Mouse (Mus musculus) forebrain, embryonic 13.5 days (tissue): ENCODE measurements around the gene Knop1. TPM values are rescaled to one million over a fixed set of nuclear protein-coding genes. Genes with fewer than 3 reads are reported as not detected.

Experiments used
- ATAC-seq: fragments of 200-750 bp; cut with Nextera tagmentation; 2 replicates; pipeline ENCODE4 v1.8.0; 2017
- H3K27ac ChIP-seq: fragments of 300-500 bp; sonication (generic); 2 replicates; pipeline ENCODE4 v1.5.1; 2015; ENCODE audit warnings: inconsistent platforms, mild to moderate bottlenecking, moderate library complexity
- H3K27me3 ChIP-seq: fragments of 300-500 bp; sonication (generic); 2 replicates; pipeline ENCODE4 v1.6.1; 2015; ENCODE audit warnings: mild to moderate bottlenecking, inconsistent platforms
- H3K36me3 ChIP-seq: fragments of 300-500 bp; sonication (generic); 2 replicates; pipeline ENCODE4 v1.6.1; 2015; ENCODE audit warnings: mild to moderate bottlenecking, inconsistent platforms; ENCODE audit not compliant: poor library complexity, severe bottlenecking
- H3K4me1 ChIP-seq: fragments of 300-500 bp; sonication (generic); 2 replicates; pipeline ENCODE4 v1.6.1; 2015; ENCODE audit warnings: inconsistent platforms
- H3K4me2 ChIP-seq: fragments of 300-500 bp; sonication (generic); 2 replicates; pipeline ENCODE4 v1.6.1; 2015; ENCODE audit warnings: inconsistent platforms, mild to moderate bottlenecking, moderate library complexity
- H3K4me3 ChIP-seq: fragments of 300-500 bp; sonication (generic); 2 replicates; pipeline ENCODE4 v1.5.1; 2015; ENCODE audit warnings: mild to moderate bottlenecking, inconsistent platforms
- H3K9ac ChIP-seq: fragments of 300-500 bp; sonication (generic); 2 replicates; pipeline ENCODE4 v1.6.1; 2015; ENCODE audit warnings: mild to moderate bottlenecking, inconsistent platforms
- H3K9me3 ChIP-seq: fragments of 300-500 bp; sonication (generic); replicated peaks from 2 replicates; pipeline ENCODE4 v1.6.1; 2016; ENCODE audit warnings: inconsistent platforms
- WGBS: fragments of 180-500 bp; shearing (Covaris S2); methylation state at CpG from one replicate; pipeline ENCODE4 v1.1.7; 2015; 5-methylcytosine and 5-hydroxymethylcytosine counted together
- polyA plus RNA-seq: library from polyadenylated mRNA; unstranded; fragments of >200 nt; fragmentation: Nextera tagmentation; extraction: Ambion mirVana; gene quantifications from 2 replicates; pipeline ENCODE4 v1.2.1, GENCODE M21; 2015

Gene Knop1
- polyA plus RNA-seq, 1 experiment from 2014 or later: 133 TPM

DNA sequence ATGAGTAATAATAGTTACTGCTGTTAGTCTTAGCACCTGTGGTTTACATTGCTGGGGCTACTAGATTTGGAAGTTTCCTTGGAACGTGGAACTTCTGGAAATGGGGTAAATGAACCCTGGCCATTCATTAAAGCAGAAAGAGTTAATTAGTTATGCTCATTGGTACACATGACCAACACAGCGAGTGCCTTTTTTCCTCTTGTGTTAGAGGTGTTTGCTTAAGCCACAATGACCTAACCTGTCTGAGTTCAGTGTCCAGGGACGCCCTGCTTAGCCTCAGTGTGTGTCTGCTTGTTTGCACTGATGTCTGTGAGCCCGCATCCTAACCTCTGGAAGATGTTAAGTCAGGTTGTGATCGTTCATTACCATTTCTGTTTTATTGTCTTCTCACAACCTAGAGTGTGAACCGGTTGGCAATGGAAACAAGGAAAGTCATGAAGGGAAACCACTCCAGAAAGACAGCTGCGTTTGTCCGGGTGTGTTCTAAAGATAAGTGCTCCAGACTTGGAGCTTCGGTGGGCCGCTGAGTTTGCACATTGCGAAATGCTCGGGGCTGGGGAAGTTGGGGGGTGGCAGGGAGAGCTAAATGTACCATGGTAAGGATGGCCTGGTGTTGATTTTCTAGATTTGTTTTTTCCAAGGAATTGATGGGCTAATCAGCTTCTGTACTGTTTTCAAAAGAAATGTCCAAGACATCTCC, 44.5 kb downstream of the Knop1 start:
- no peaks in the 10 kb centered on the region for H3K9me3 ChIP-seq
- no peak overlapping the region for H3K27ac ChIP-seq
- H3K4me2 ChIP-seq: no peak overlapping the region
- no peak for ATAC-seq
- H3K4me3 ChIP-seq: no peak overlapping the region
- peaks cover 5% of the 10 kb centered on the region; the same call in 1 of the 2 replicates for H3K4me1 ChIP-seq
- no peak overlapping the region for H3K9ac ChIP-seq
- no peaks in the 10 kb centered on the region for H3K27me3 ChIP-seq
- 90% methylated on average over 12 of the region's 12 CpGs for WGBS
- peaks cover 65% of the 10 kb centered on the region for H3K36me3 ChIP-seq

DNA sequence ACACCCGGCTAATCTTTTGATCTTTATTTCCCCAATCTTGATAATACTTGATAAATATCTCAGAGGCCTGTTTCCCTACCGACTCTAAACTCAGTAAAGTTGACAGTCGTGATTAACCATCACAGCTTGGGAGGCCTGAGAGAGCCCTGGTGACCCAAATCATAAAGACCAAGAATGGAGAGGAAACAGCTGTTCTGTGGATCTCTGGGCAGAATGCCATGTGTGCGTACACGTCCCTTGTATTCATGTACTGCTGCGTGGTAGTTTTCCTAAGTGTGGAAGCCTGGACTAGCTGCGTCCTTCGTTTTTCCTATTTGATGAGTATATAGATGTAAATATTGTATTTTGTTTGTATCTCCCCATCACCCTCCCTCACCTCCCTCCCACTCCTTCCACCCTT, 48.2 kb downstream of the Knop1 start:
- no peaks in the 10 kb centered on the region for H3K9me3 ChIP-seq
- no peak overlapping the region for H3K4me2 ChIP-seq
- H3K27me3 ChIP-seq: no peaks in the 10 kb centered on the region
- no peak overlapping the region for H3K27ac ChIP-seq
- peaks cover 7% of the 10 kb centered on the region; the same call in 1 of the 2 replicates for H3K4me1 ChIP-seq
- no peak overlapping the region for H3K9ac ChIP-seq
- no peak for ATAC-seq
- 80% methylated on average over 8 of the region's 8 CpGs for WGBS
- H3K36me3 ChIP-seq: peaks cover 58% of the 10 kb centered on the region
- no peak overlapping the region for H3K4me3 ChIP-seq

DNA sequence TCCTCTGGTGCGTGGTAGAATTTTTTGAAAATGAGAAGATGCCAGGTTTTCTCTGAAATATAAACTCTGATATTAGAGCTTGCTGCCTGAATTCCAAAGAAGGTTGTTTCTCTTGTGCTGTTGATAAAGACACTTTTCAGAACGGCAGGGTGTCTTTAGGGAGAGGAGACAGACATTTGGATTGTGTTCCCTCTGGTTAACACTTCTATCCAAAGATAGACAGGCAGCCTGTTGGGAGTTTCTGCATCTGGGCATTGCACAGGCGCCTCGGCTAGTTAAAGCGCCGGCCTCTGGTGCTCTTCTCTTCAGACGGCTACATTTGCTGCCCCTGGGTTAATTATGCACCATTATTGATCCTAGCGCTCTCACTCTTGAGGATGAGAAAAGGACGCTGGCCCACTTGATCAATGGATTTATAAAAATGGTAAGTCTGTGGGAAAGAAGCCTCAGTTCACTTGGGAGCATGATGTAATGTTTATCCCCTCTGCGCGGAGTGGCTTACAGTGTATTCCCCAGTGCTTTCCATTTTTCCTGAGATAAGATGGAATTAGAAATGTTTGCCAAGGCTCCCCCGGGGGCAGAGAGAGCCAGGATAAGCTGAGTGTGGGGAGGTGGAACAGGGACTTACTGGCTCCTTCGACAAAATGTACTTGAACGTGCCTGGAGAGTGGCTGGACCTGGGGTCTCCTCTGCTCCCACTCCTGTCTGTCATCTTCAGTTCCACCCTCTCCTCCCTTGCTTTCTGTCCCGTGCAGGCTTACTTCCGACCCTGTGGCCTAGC, 49.2 kb downstream of the Knop1 start:
- WGBS: 59% methylated on average over 16 of the region's 16 CpGs
- no peak overlapping the region for H3K9ac ChIP-seq
- no peaks in the 10 kb centered on the region for H3K9me3 ChIP-seq
- H3K27ac ChIP-seq: peak overlapping the region; percentile 25; the same call in 1 of the 2 replicates
- peaks cover 65% of the 10 kb centered on the region for H3K36me3 ChIP-seq
- no peak for ATAC-seq
- no peak overlapping the region for H3K4me3 ChIP-seq
- H3K4me2 ChIP-seq: no peak overlapping the region
- H3K27me3 ChIP-seq: no peaks in the 10 kb centered on the region
- H3K4me1 ChIP-seq: peaks cover 7% of the 10 kb centered on the region; the same call in 1 of the 2 replicates

DNA sequence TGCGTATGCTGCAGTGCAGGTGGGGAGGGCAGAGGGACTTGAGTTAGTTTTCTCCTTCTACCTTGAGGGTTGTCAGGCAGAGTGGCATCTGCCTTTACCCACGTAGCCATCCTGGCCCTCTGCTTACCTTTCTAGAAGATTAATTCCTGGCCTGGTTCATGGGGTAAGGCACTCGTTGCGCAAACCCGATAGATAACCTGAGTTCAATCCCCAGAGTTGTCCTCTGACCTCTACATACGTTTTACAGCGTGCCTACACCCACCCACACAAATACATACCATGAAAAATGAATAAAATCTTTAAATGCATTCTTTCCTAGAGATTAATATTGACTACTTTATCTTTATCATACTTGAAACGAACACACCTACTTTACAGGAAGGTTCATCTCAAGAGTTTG, 52.6 kb downstream of the Knop1 start:
- Histone ChIP-seq H3K4me1 (peaks cover 7% of the 10 kb centered on the region; the same call in 1 of the 2 replicates), H3K4me3 (no peak overlapping the region), H3K9ac (no peak overlapping the region), H3K27ac (no peak overlapping the region), H3K36me3 (peaks cover 64% of the 10 kb centered on the region), H3K9me3 (no peaks in the 10 kb centered on the region), H3K4me2 (no peak overlapping the region), H3K27me3 (no peaks in the 10 kb centered on the region)
- WGBS: 95% methylated on average over 8 of the region's 8 CpGs
- ATAC-seq: no peak

DNA sequence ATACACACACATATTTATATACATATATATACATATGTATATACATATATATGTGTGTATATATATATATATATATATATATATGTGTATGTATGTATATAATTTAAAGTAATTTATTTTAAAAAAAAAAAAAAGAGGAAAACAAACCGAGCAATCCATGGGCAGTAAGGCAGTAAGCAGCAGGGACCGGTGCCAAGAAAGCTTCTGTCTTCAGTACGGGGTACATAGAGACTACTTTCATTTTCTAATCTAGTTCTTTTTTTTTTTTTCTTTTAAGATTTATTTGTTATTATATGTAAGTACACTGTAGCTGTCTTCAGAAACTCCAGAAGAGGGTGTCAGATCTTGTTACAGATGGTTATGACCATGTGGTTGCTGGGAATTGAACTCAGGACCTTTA, 54.3 kb downstream of the Knop1 start:
- H3K9ac ChIP-seq: no peak overlapping the region
- peaks cover 72% of the 10 kb centered on the region for H3K36me3 ChIP-seq

DNA sequence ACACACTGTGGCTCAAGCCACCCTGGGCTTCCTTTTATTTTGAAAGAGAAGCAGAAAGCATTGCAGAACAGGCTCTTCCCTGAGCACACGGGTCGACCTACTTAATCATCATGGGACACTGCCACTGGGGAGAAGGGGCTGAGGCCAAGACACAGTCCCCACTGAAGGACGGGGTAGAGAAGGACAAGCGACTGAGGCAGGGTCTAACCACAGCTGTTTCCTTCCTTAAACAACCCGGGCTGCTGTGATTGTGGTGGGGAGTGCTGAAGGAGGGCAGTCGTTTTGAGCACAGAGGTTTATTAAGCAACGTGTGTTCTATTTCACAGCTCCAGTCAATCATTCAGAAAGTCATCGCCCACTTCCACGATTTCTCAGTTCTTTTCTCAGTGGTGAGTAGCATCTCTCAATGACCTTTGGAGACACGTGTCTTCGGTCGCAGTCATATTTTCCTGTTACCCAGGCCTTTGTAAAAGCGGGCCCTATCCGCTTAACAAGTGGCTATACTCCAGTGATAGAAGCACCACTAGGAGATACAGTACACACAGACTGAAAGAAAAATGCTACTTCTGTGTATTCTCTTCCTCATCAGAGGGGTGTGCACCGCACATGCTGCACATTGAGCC, 55.8 kb downstream of the Knop1 start:
- H3K4me1 ChIP-seq: no peaks in the 10 kb centered on the region
- H3K4me3 ChIP-seq: no peak overlapping the region
- H3K27me3 ChIP-seq: no peaks in the 10 kb centered on the region
- peaks cover 77% of the 10 kb centered on the region for H3K36me3 ChIP-seq
- no peak overlapping the region for H3K4me2 ChIP-seq
- no peak for ATAC-seq
- no peak overlapping the region for H3K9ac ChIP-seq
- no peaks in the 10 kb centered on the region for H3K9me3 ChIP-seq
- 90% methylated on average over 15 of the region's 15 CpGs for WGBS
- H3K27ac ChIP-seq: no peak overlapping the region; the same call in 1 of the 2 replicates

More for the DNA sequence above, 54.3 kb downstream of the Knop1 start:
- ATAC-seq: no peak
- no peak overlapping the region for H3K27ac ChIP-seq
- no peaks in the 10 kb centered on the region for H3K27me3 ChIP-seq
- 90% methylated on average over 3 of the region's 3 CpGs for WGBS
- H3K4me3 ChIP-seq: no peak overlapping the region
- H3K4me1 ChIP-seq: peaks cover 5% of the 10 kb centered on the region; the same call in 1 of the 2 replicates
- no peaks in the 10 kb centered on the region for H3K9me3 ChIP-seq
- H3K4me2 ChIP-seq: no peak overlapping the region

DNA sequence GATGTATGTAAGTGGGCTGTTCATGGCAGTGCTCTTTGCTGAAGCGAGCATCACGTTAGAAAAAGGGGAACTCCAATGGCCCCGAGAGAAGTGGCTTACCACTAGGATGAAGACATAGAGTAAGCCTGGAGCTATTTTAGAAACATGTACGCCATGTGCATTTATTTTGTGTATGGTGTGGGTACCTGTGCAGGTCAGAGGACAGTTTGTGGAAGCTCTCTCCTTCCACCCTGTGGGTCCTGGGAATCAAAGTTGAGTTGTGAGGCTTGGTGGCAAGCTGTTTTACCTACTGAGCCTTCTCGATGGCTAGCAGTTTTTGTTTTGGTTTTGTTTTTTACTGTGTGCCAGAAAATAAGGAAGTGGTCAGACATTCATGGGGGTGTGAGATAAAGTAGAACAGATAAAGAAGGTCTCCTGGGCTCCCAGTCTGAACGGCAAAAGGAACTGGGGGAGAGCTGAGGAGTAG, 57.9 kb downstream of the Knop1 start:
- Histone ChIP-seq H3K4me2 (no peak overlapping the region), H3K9me3 (no peaks in the 10 kb centered on the region), H3K9ac (no peak overlapping the region), H3K27me3 (no peaks in the 10 kb centered on the region), H3K4me1 (no peaks in the 10 kb centered on the region), H3K36me3 (peaks cover 74% of the 10 kb centered on the region), H3K4me3 (no peak overlapping the region), H3K27ac (no peak overlapping the region)
- no peak for ATAC-seq
- 91% methylated on average over 6 of the region's 6 CpGs for WGBS

DNA sequence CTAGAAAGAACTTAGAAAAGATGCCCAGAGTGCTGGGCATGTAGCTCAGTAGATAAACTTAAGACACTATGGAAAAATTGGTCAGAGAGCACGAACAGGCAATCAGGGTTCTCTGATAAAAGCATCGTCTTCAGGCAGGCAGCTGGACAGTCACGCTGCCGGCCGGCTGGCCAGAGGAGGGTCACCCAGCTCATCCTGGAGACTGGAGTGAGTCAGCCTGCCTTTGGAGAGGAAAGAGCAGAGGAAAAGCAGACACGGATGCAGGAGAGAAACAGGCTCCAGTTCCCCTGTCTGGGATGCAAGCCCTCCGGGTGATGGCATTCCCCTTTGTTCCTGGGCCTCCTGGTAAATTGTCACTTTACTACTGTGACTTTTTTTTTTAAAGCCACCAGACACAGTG, 58.5 kb downstream of the Knop1 start:
- Histone ChIP-seq H3K36me3 (peaks cover 74% of the 10 kb centered on the region), H3K27ac (no peak overlapping the region)
- no peak for ATAC-seq

DNA sequence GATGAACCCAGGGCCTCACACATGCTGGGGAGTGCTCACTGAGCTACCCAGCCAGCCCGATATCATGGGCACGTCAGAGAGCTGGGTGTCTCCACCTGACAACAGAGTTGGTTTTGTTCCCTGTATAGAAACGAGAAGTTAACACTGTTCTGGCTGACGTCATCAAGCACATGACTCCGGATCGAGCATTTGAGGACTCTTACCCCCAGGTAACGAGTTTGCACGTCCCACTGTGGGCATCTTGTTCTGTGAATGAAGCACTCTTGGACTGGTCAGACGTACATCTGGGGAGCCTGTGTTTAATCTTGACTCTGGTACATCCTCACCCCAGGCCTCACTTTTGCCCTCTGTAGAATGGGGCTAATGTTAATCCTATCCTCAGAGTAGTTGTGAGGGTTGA, 59.2 kb downstream of the Knop1 start:
- WGBS: 87% methylated on average over 9 of the region's 9 CpGs
- Histone ChIP-seq H3K9me3 (no peaks in the 10 kb centered on the region), H3K27ac (no peak overlapping the region), H3K36me3 (peaks cover 74% of the 10 kb centered on the region), H3K4me3 (no peak overlapping the region), H3K4me1 (no peaks in the 10 kb centered on the region), H3K9ac (no peak overlapping the region), H3K4me2 (no peak overlapping the region), H3K27me3 (no peaks in the 10 kb centered on the region)
- no peak for ATAC-seq

More for the DNA sequence above, 58.5 kb downstream of the Knop1 start:
- Histone ChIP-seq H3K4me1 (no peaks in the 10 kb centered on the region), H3K4me3 (no peak overlapping the region), H3K27me3 (no peaks in the 10 kb centered on the region), H3K9me3 (no peaks in the 10 kb centered on the region), H3K9ac (no peak overlapping the region), H3K4me2 (no peak overlapping the region)
- 90% methylated on average over 7 of the region's 7 CpGs for WGBS

DNA sequence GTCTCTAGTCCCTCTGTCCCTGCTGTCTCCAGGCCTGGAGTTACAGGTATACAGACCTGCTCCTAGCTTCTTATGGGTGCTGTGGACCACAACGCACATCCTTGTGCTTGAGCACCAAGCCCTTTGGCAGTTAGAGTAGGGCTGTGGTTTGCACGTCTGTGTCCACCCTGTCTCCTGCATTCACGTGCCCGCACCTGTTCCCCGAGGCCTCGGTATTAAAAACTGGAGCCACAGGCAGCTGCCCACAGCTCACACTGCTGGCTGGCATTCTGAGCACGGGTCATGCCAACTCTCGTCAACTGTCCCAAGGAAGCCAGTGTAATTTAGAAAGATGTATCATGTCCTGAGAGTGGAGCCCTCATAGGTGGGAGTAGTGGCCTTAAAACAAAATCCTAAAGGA, 60.3 kb downstream of the Knop1 start:
- 93% methylated on average over 8 of the region's 8 CpGs for WGBS

DNA sequence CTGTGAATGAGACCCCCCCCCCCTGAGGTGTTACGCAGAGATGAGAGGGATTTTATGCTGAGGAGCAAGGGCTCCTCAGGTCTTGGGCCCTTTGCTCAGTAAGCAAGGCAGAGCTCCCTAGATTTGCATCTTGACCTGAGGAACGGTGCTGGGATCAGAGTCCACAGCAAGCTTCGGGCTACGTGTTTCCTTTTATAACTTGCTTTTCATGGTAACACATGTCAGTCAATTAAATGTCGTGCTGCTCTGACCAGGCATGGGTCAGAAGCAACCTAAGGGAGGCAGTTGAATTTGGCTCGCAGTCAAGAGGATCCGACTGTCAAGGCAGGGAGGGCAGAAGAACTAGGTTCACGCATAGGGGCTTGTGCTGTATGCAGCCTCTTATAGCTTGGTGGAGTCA, 62.2 kb downstream of the Knop1 start:
- Histone ChIP-seq H3K4me1 (no peaks in the 10 kb centered on the region), H3K36me3 (peaks cover 67% of the 10 kb centered on the region), H3K9ac (no peak overlapping the region), H3K4me2 (no peak overlapping the region), H3K27ac (no peak overlapping the region), H3K4me3 (no peak overlapping the region), H3K27me3 (no peaks in the 10 kb centered on the region), H3K9me3 (no peaks in the 10 kb centered on the region)
- 85% methylated on average over 8 of the region's 8 CpGs for WGBS
- no peak for ATAC-seq

More for the DNA sequence above, 60.3 kb downstream of the Knop1 start:
- H3K4me2 ChIP-seq: no peak overlapping the region
- H3K27ac ChIP-seq: no peak overlapping the region
- peaks cover 78% of the 10 kb centered on the region for H3K36me3 ChIP-seq
- no peak for ATAC-seq
- no peaks in the 10 kb centered on the region for H3K4me1 ChIP-seq
- H3K9me3 ChIP-seq: no peaks in the 10 kb centered on the region
- no peaks in the 10 kb centered on the region for H3K27me3 ChIP-seq
- no peak overlapping the region for H3K4me3 ChIP-seq
- H3K9ac ChIP-seq: no peak overlapping the region
